ENCODE assay signal across 26 mouse cellular contexts in genomic region chr1:127783862-127784261, GRCm38 (mm10). TPM values are rescaled to one million over a fixed set of nuclear protein-coding genes. Genes with fewer than 3 reads are reported as not detected.
DNase-seq lines count a peak whose midpoint lies in the region; ATAC-seq and TF ChIP-seq lines count a peak whose summit lies in the region.
"Had no signal": no experiment of that assay in that cellular context is flagged by ENCODE, and none has a peak within 500 bp of the region (broad histone marks: within the 10 kb centered on the region; RNA-seq: fewer than 3 reads in every experiment).

No protein-coding gene starts in this region.

- H3K36me3 ChIP-seq in E14TG2a.4 (ENCODE audit: insufficient read depth, low read length) (peaks cover 53% of the 10 kb centered on the region), ES-Bruce4 (ENCODE audit: control insufficient read depth, insufficient read depth, low read length, poor library complexity, severe bottlenecking) (peaks cover 13% of the 10 kb centered on the region)
- peaks cover 4% of the 10 kb centered on the region; the same call in 1 of the 2 replicates for H3K36me3 ChIP-seq in stomach, postnatal 0 days (ENCODE audit: control insufficient read depth, insufficient read depth, low read length)
- H3K36me3 ChIP-seq in forebrain, embryonic 13.5 days (ENCODE audit: poor library complexity, severe bottlenecking): no peaks in the 10 kb centered on the region
- H3K36me3 ChIP-seq: embryonic facial prominence, embryonic 12.5 days; embryonic facial prominence, embryonic 15.5 days had no signal

- H3K9me3 ChIP-seq in E14TG2a.4 (ENCODE audit: low read length) (no peaks in the 10 kb centered on the region), ES-Bruce4 (replicated peaks; ENCODE audit: control insufficient read depth, insufficient read depth, low read length, poor library complexity, severe bottlenecking) (no peaks in the 10 kb centered on the region)
- no peaks in the 10 kb centered on the region for H3K9me3 ChIP-seq in stomach, postnatal 0 days (ENCODE audit: control insufficient read depth, low read length)
- no peaks in the 10 kb centered on the region for H3K9me3 ChIP-seq in forebrain, embryonic 13.5 days (replicated peaks)
- H3K9me3 ChIP-seq: embryonic facial prominence, embryonic 12.5 days; embryonic facial prominence, embryonic 15.5 days; forebrain, embryonic 10.5 days had no signal

- H3K27me3 ChIP-seq in E14TG2a.4 (ENCODE audit: insufficient read depth, low read length) (no peaks in the 10 kb centered on the region), ES-Bruce4 (ENCODE audit: control insufficient read depth, insufficient read depth, low read length, poor library complexity, severe bottlenecking) (no peaks in the 10 kb centered on the region)
- no peaks in the 10 kb centered on the region for H3K27me3 ChIP-seq in stomach, postnatal 0 days (ENCODE audit: control insufficient read depth, insufficient read depth, low read length)
- H3K27me3 ChIP-seq in forebrain, embryonic 13.5 days: no peaks in the 10 kb centered on the region
- H3K27me3 ChIP-seq: embryonic facial prominence, embryonic 12.5 days; embryonic facial prominence, embryonic 15.5 days had no signal

- H3K4me3 ChIP-seq in E14TG2a.4 (replicated peaks; ENCODE audit: low read length) (0 out of 2 replicates have a peak overlapping the region, but pooled peaks have one; percentile 11), ES-Bruce4 (ENCODE audit: low read depth, low read length) (no peak overlapping the region)
- H3K4me3 ChIP-seq in stomach, postnatal 0 days (ENCODE audit: low read depth, low read length): no peak overlapping the region
- no peak overlapping the region for H3K4me3 ChIP-seq in forebrain, embryonic 13.5 days
- H3K4me3 ChIP-seq in gastrocnemius, adult 2 months: no peak overlapping the region
- H3K4me3 ChIP-seq: embryonic facial prominence, embryonic 12.5 days; embryonic facial prominence, embryonic 15.5 days; erythroblast, embryonic 14.5 days; forebrain, embryonic 10.5 days had no signal

- intact Hi-C loops in gastrocnemius, adult 2 months (cut with DNase I): loop anchor here (10.0 kb wide), 1 partner anchor 321 kb away; the partner anchor contains the start of genes R3hdm1 and Zranb3

- TF ChIP-seq EP300 in ES-Bruce4 (IDR thresholded peaks at IDR 0.05; ENCODE audit: insufficient read depth, low read depth, low read length): peak; percentile 90
- no peak for TF ChIP-seq EP300 in stomach, postnatal 0 days (optimal IDR thresholded peaks at IDR 0.05)

- no peak for ATAC-seq in stomach, postnatal 0 days (ENCODE audit: low FRiP score, low TSS enrichment)
- no peak for ATAC-seq in forebrain, embryonic 13.5 days
- ATAC-seq: forebrain, embryonic 14.5 days; forebrain, embryonic 16.5 days had no signal

- peak; percentile 61 for DNase-seq in heart, adult 11 months
- no peak for DNase-seq in heart, adult 18-20 months
- no peak for DNase-seq in stomach, postnatal 0 days (ENCODE audit: low spot score)
- no peak for DNase-seq in gastrocnemius, adult 2 months
- DNase-seq: adrenal gland, adult 2 months; adrenal gland, postnatal 10 days; adrenal gland, postnatal 25 days; cerebellum, adult 11 months; cerebellum, adult 18-20 months; cerebellum, adult 8-10 months; cerebellum, adult 9-11 months; cerebellum, postnatal 14 days; cerebellum, postnatal 36 days; embryo, embryonic 11 days had no signal

- no peak for TF ChIP-seq POLR2A in ES-Bruce4 (IDR thresholded peaks at IDR 0.05; ENCODE audit: insufficient read depth, low read length)

- peaks cover 99% of the 10 kb centered on the region for H3K4me1 ChIP-seq in E14TG2a.4 (replicated peaks; ENCODE audit: low read depth, low read length)
- H3K4me1 ChIP-seq in ES-Bruce4 (ENCODE audit: control insufficient read depth, insufficient read depth, low read length): no peaks in the 10 kb centered on the region
- no peaks in the 10 kb centered on the region for H3K4me1 ChIP-seq in stomach, postnatal 0 days (replicated peaks; ENCODE audit: control insufficient read depth, insufficient read depth)
- H3K4me1 ChIP-seq in forebrain, embryonic 13.5 days: peaks cover 48% of the 10 kb centered on the region

- TF ChIP-seq CTCF in E14TG2a.4 (conservative IDR thresholded peaks at IDR 0.05; ENCODE audit: low read length): no peak
- no peak for TF ChIP-seq CTCF in ES-Bruce4 (IDR thresholded peaks at IDR 0.05; ENCODE audit: low read depth, low read length)
- no peak for TF ChIP-seq CTCF in stomach, postnatal 0 days (IDR thresholded peaks at IDR 0.05; ENCODE audit: low read depth)
- no peak for TF ChIP-seq CTCF in gastrocnemius, adult 2 months (IDR thresholded peaks at IDR 0.05)

- H3K4me2 ChIP-seq in stomach, postnatal 0 days (replicated peaks; ENCODE audit: low read depth): no peak overlapping the region
- H3K4me2 ChIP-seq in forebrain, embryonic 13.5 days: no peak overlapping the region
- H3K4me2 ChIP-seq: embryonic facial prominence, embryonic 12.5 days; embryonic facial prominence, embryonic 15.5 days had no signal

- no peak overlapping the region for H3K9ac ChIP-seq in ES-Bruce4 (ENCODE audit: low read depth, poor library complexity, severe bottlenecking)
- no peak overlapping the region for H3K9ac ChIP-seq in stomach, postnatal 0 days (ENCODE audit: low read length)
- no peak overlapping the region for H3K9ac ChIP-seq in forebrain, embryonic 13.5 days
- H3K9ac ChIP-seq: embryonic facial prominence, embryonic 12.5 days; embryonic facial prominence, embryonic 15.5 days had no signal

- peak overlapping the region; percentile 72 for H3K27ac ChIP-seq in ES-Bruce4 (ENCODE audit: insufficient read depth, low read length)
- 0 out of 2 replicates have a peak overlapping the region, but pooled peaks have one; percentile 2 for H3K27ac ChIP-seq in stomach, postnatal 0 days (replicated peaks)
- H3K27ac ChIP-seq in forebrain, embryonic 13.5 days: no peak overlapping the region
- no peak overlapping the region for H3K27ac ChIP-seq in gastrocnemius, adult 2 months
- H3K27ac ChIP-seq: embryonic facial prominence, embryonic 12.5 days; embryonic facial prominence, embryonic 15.5 days; forebrain, embryonic 10.5 days had no signal

RNA-seq across cellular contexts. Expression of gene Ccnt2, which starts 9.9 kb away (rescaled TPM):
- 10 to 100 TPM; 18.1 to 21.1 TPM for total RNA-seq in heart, adult 18-20 months (2021)
- 115 and 120 TPM in 2 replicates for polyA plus RNA-seq in ES-Bruce4 (2011; ENCODE audit: insufficient read depth, insufficient read length, low read depth, missing spikeins)
- 24.7 and 30.1 TPM in 2 replicates for polyA plus RNA-seq in stomach, postnatal 0 days (2015; fragmentation: Nextera tagmentation; extraction: Ambion mirVana)
- polyA plus RNA-seq in forebrain, embryonic 13.5 days (2015; fragmentation: Nextera tagmentation; extraction: Ambion mirVana): 115 and 124 TPM in 2 replicates
- 10 to 100 TPM; 20.6 to 28.0 TPM for total RNA-seq in gastrocnemius, adult 2 months (2021)

RNA-seq across cellular contexts. Expression of gene Acmsd, which starts 54.6 kb away (rescaled TPM):
- not detected for total RNA-seq in heart, adult 18-20 months (2021)
- polyA plus RNA-seq in ES-Bruce4 (2011; ENCODE audit: insufficient read depth, insufficient read length, low read depth, missing spikeins): not detected in 2 replicates
- polyA plus RNA-seq in stomach, postnatal 0 days (2015; fragmentation: Nextera tagmentation; extraction: Ambion mirVana): not detected in 2 replicates
- polyA plus RNA-seq in forebrain, embryonic 13.5 days (2015; fragmentation: Nextera tagmentation; extraction: Ambion mirVana): 0.08 TPM in 1 of 2 replicates, not detected in the other
- total RNA-seq in gastrocnemius, adult 2 months (2021): not detected
- total RNA-seq: adrenal gland, postnatal 25 days had no signal
- polyA plus RNA-seq: adrenal gland, adult 2 months; brain, embryonic 14.5 days; C2C12; forebrain, embryonic 14.5 days; forebrain, embryonic 16.5 days; frontal cortex, adult 2 months had no signal

Comparison
In these comparisons a context has a peak if more than half of its experiments do, and no peak if none do; other contexts are left out.
1. H3K27ac ChIP-seq: peak in ES-Bruce4 (single experiment) and stomach, postnatal 0 days (single experiment); none in forebrain, embryonic 13.5 days (single experiment) and gastrocnemius, adult 2 months (single experiment).